Mouse (Mus musculus): ENCODE measurements around the gene Esr1.

DNA sequence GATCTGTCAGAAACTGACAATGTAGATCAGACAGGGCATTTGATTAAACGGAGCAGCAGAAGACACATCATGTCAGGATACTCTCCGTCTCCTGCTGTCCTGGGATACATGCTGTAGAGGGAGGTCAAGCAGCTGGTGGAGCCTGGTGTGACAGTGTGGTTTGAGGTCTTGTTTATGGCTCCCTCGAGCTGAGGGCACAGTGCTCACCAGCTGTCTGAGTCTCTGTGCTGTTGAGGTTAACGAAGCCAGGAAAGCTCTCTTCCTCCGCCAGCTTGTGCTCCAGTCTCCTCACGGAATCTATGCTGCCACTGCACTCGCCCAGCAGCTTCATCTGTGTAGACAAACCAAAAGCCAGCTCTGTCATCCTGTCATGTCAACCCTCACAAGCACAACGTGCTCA, 429.9 kb downstream of the Esr1 start:
- TF ChIP-seq CTCF (IDR thresholded peaks at IDR 0.05; ENCODE audit: borderline replicate concordance, insufficient read depth, low read depth, low read length) (no peak), POLR2A (IDR thresholded peaks at IDR 0.05; ENCODE audit: borderline replicate concordance, insufficient read depth, low read length) (no peak)
